Comparison of ENCODE assay signal across 23 mouse cellular contexts in the genomic region with DNA sequence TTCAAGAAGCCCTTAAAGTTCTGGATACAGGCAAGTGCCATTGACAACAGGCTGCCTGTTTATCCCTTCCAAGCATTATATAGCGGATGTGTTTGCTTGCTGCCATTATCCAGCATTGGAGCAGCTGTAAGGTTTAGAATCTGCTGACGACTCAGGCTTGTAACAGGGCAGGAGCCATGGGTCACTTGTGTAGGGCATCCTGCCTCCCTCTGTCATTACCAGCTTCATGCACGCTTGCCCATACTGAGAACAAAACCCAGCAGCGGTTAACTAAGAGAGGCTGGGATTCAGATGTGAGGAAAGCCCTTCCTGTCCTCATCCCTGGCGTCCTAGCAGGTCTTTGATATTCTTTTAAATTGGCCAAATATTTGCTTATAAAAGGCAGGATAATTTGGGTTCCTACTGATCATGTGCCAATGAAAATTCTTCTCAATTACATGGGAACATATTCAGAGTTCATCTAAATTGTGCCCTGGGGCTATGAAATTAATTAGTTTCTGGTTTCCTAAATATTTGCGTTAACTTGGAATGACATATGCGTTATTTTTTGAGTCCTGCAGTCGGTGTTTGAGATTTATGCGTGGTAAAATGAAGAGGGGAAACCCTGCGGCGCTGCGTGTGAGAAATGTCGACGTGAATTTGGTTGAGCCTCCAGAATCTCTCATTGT.
DNase-seq lines count a peak whose midpoint lies in the region; ATAC-seq lines count a peak whose summit lies in the region.
"Had no signal": no experiment of that assay in that cellular context is flagged by ENCODE, and none has a peak within 500 bp of the region (broad histone marks: within the 10 kb centered on the region; RNA-seq: fewer than 3 reads in every experiment).

No protein-coding gene starts in this region.

- intact Hi-C loops in heart, postnatal 36 days (cut with DNase I) = no loop called here

- H3K9me3 ChIP-seq in kidney, embryonic 16.5 days (ENCODE audit: low read length) = no peaks in the 10 kb centered on the region
- H3K9me3 ChIP-seq: heart, embryonic 10.5 days had no signal

- H3K36me3 ChIP-seq in kidney, embryonic 16.5 days (ENCODE audit: insufficient read depth, low read length) = peaks cover 30% of the 10 kb centered on the region

- 59% methylated on average over 14 of the region's 14 CpGs for WGBS in kidney, embryonic 16.5 days

- peaks cover 38% of the 10 kb centered on the region for H3K4me1 ChIP-seq in kidney, embryonic 16.5 days (ENCODE audit: insufficient read depth, low read length)

- H3K4me2 ChIP-seq in kidney, embryonic 16.5 days (replicated peaks; ENCODE audit: low read depth, low read length) = no peak overlapping the region
- H3K4me2 ChIP-seq: liver, embryonic 11.5 days; midbrain, embryonic 11.5 days had no signal

- ATAC-seq in kidney, embryonic 16.5 days (ENCODE audit: low FRiP score, low TSS enrichment) = peak; percentile 67; the same call in 1 of the 2 replicates
- ATAC-seq in monocyte, adult 5-6 weeks (replicated peaks; ENCODE audit: insufficient number of reproducible peaks, low FRiP score, low TSS enrichment, poor library complexity, severe bottlenecking) = no peak
- ATAC-seq: forebrain, postnatal 0 days; hindbrain, postnatal 0 days; liver, postnatal 0 days; Patski had no signal

- H3K9ac ChIP-seq in kidney, embryonic 16.5 days (replicated peaks; ENCODE audit: low read length) = no peak overlapping the region
- H3K9ac ChIP-seq: forebrain, postnatal 0 days; liver, postnatal 0 days had no signal

- no peaks in the 10 kb centered on the region for H3K27me3 ChIP-seq in kidney, embryonic 16.5 days (ENCODE audit: insufficient read depth, low read length)
- H3K27me3 ChIP-seq: Patski had no signal

- H3K27ac ChIP-seq in kidney, embryonic 16.5 days (ENCODE audit: low read length) = peak overlapping the region; percentile 59
- H3K27ac ChIP-seq: heart, embryonic 10.5 days; hindbrain, postnatal 0 days had no signal

- DNase-seq in heart, adult 11 months = peak; percentile 59
- DNase-seq in heart, postnatal 36 days = no peak
- no peak for DNase-seq in kidney, adult 18-20 months
- DNase-seq in retina, postnatal 1 day = peak; percentile 36
- DNase-seq in retina, embryonic 14.5 days (ENCODE audit: low spot score) = no peak
- DNase-seq: adrenal gland, postnatal 36 days; cerebellum, adult 18-20 months; cerebellum, postnatal 25 days; forebrain, postnatal 0 days; gastrocnemius, postnatal 25 days; kidney, adult 11 months; layer of hippocampus, adult 9-11 months; liver, postnatal 0 days; lung, postnatal 14 days; right cerebral cortex, postnatal 25 days; spleen, adult 18-20 months had no signal

- no peak overlapping the region for H3K4me3 ChIP-seq in kidney, embryonic 16.5 days (ENCODE audit: low read length)
- H3K4me3 ChIP-seq: heart, embryonic 10.5 days had no signal

Comparison
In these comparisons a context has a peak if more than half of its experiments do, and no peak if none do; other contexts are left out.
1. DNase-seq: peak in heart, adult 11 months (single experiment) and retina, postnatal 1 day (single experiment); none in heart, postnatal 36 days (0 of 2), kidney, adult 18-20 months (single experiment) and retina, embryonic 14.5 days (single experiment).